ENCODE assay signal across 10 mouse cellular contexts in the genomic region with DNA sequence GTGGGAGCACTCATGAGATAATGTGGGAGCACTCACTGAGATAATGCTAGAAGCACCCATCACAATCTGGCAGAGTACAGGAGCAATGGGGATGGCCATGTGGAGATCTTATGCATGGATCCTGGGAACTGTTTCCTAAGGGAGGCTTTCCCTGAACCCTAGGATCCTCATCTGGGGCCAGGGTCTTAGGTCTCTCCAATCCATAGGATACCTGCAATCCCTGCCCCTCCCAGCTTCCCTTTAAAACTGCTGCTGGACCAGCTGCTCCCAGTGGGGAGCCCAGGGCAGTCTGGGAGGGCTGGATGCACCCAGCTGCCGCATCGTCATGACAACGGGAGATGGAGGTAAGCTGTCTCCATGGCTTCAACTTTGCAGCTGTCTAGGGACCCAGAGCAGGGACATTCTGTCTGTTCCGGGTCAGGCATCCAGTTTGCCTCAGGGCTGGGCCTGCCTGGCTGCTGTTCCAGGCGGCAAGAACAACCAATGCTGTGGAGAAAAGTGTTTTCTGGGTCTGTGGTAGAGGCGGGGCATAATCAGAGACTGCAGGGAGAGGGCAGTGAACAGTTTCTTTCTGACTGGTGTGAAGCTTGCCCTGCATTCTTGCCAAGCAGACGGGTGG. TPM values are rescaled to one million over a fixed set of nuclear protein-coding genes. Genes with fewer than 3 reads are reported as not detected.
DNase-seq lines count a peak whose midpoint lies in the region; ATAC-seq lines count a peak whose summit lies in the region.
"Had no signal": no experiment of that assay in that cellular context is flagged by ENCODE, and none has a peak within 500 bp of the region (broad histone marks: within the 10 kb centered on the region; RNA-seq: fewer than 3 reads in every experiment).

No protein-coding gene starts in this region.

- H3K9ac ChIP-seq in forebrain, embryonic 12.5 days = peak overlapping the region; percentile 36

- DNase-seq in cerebellum, adult 11-12 months = peak; percentile 67
- no peak for DNase-seq in cerebellum, adult 11 months
- DNase-seq in MN1 (ENCODE audit: low spot score) (peak; percentile 72), liver (no peak)
- peak; percentile 38 to 40 for DNase-seq in left cerebral cortex, postnatal 36 days (ENCODE audit: low spot score in 2 of 2)
- DNase-seq in right cerebral cortex, adult 2 months (ENCODE audit: low spot score in 2 of 2) = peak; percentile 45 to 47

- peaks cover 45% of the 10 kb centered on the region for H3K4me1 ChIP-seq in forebrain, embryonic 12.5 days

- H3K27me3 ChIP-seq in forebrain, embryonic 12.5 days = peaks cover 28% of the 10 kb centered on the region

- no peaks in the 10 kb centered on the region for H3K9me3 ChIP-seq in forebrain, embryonic 12.5 days

- intact Hi-C loops in left cerebral cortex, postnatal 36 days (cut with DNase I) = loop anchor here (5.0 to 10.0 kb wide), 5 partner anchors 52 to 230 kb away; partner anchors contain the start of gene 1700069L16Rik

- ATAC-seq in forebrain, embryonic 12.5 days (ENCODE audit: low FRiP score) = peak; percentile 45
- ATAC-seq in megakaryocyte-erythroid progenitor cell, adult 5-6 weeks (replicated peaks; ENCODE audit: low FRiP score, low TSS enrichment, poor library complexity, severe bottlenecking) = no peak

- H3K4me2 ChIP-seq in forebrain, embryonic 12.5 days = peak overlapping the region; percentile 94

- H3K36me3 ChIP-seq in forebrain, embryonic 12.5 days (replicated peaks) = no peaks in the 10 kb centered on the region

- H3K27ac ChIP-seq in forebrain, embryonic 12.5 days = peak overlapping the region; percentile 60

- peak overlapping the region; percentile 13; the same call in 1 of the 2 replicates for H3K4me3 ChIP-seq in forebrain, embryonic 12.5 days (replicated peaks)

- 11% methylated on average over 7 of the region's 7 CpGs for WGBS in forebrain, embryonic 12.5 days

RNA-seq across cellular contexts. Expression of gene Wscd2, which starts 2.4 kb away (rescaled TPM):
- polyA plus RNA-seq in forebrain, embryonic 12.5 days (2016; fragmentation: Nextera tagmentation; extraction: Ambion mirVana) = 8.4 and 8.7 TPM in 2 replicates
- 10 to 100 TPM; 51.5 to 66.8 TPM for total RNA-seq in left cerebral cortex, postnatal 36 days (2021)
- total RNA-seq in megakaryocyte-erythroid progenitor cell, adult 5-6 weeks (2014; fragmentation: Nextera tagmentation) = not detected in 2 replicates
- total RNA-seq in megakaryocyte-erythroid progenitor cell, adult 5-6 weeks (2017) = not detected in 2 replicates
- total RNA-seq: common myeloid progenitor, adult 5-6 weeks had no signal
- polyA plus RNA-seq: C2C12 had no signal

Comparison
In these comparisons a context has a peak if more than half of its experiments do, and no peak if none do; other contexts are left out.
1. DNase-seq: peak in cerebellum, adult 11-12 months (single experiment), MN1 (single experiment), left cerebral cortex, postnatal 36 days (2 of 2) and right cerebral cortex, adult 2 months (2 of 2); none in cerebellum, adult 11 months (single experiment) and liver (single experiment).
2. RNA of gene Wscd2, which starts 2.4 kb away (total RNA-seq): 51.5 to 66.8 TPM in left cerebral cortex, postnatal 36 days; not detected in megakaryocyte-erythroid progenitor cell, adult 5-6 weeks; every median in the first group is over 10 times any median in the second.